Mouse (Mus musculus): Measurements from ENCODE around the gene Elfn2. TPM values are rescaled to one million over a fixed set of nuclear protein-coding genes. Genes with fewer than 3 reads are reported as not detected.

Elfn2 gene
- polyA plus RNA-seq, 1 experiment from 2014 or later, result 0.06 TPM

DNA sequence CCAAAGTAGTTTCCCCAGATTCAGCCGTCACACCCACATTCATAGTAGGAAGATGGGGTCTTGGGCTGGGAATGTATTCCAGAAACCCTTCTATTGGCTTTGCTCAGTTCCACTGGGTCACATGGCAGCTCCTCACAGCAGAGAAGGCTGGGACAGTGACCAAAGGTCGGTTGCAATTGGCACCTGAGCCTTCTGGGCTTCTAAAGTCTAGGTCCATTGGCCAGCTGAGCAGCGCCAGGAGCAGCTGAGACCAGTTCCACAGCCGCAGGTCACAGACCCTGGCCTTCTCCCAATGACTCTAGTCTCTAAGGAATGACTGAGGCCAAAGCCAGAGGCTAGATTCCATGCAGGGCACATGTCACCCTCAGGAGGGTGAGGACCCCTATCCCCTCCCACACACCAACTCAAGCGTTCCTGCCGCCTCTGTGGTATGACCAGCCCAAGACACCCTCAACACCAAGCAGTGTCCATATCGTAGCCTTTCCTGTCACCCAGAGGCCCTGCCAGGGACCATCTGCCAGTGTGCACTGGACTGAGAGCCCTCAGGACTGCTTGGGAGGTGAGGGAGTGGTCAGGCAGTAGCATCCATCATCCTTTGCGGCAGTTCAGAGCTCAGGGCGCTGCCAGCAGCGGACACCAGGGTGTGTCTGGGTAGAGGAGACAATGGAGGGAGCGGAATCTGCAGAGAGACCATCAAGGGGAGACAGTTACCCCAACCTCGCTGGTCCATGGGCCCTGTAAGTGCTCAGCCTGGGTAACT is 37.6 kb upstream of the Elfn2 start:
- Histone ChIP-seq H3K9me3 (ENCODE audit: control insufficient read depth, low read length) (no peaks in the 10 kb centered on the region), H3K9ac (ENCODE audit: low read length) (no peak overlapping the region), H3K4me2 (replicated peaks; ENCODE audit: low read depth) (no peak overlapping the region), H3K4me1 (replicated peaks; ENCODE audit: control insufficient read depth, insufficient read depth) (no peaks in the 10 kb centered on the region), H3K4me3 (ENCODE audit: low read depth, low read length) (no peak overlapping the region), H3K27ac (replicated peaks) (no peak overlapping the region), H3K36me3 (ENCODE audit: control insufficient read depth, insufficient read depth, low read length) (no peaks in the 10 kb centered on the region), H3K27me3 (ENCODE audit: control insufficient read depth, insufficient read depth, low read length) (no peaks in the 10 kb centered on the region)
- 55% methylated on average over 12 of the region's 12 CpGs for WGBS
- no peak for DNase-seq (ENCODE audit: low spot score)
- TF ChIP-seq EP300 (optimal IDR thresholded peaks at IDR 0.05) (no peak), CTCF (IDR thresholded peaks at IDR 0.05; ENCODE audit: low read depth) (no peak)
- no peak for ATAC-seq (ENCODE audit: low FRiP score, low TSS enrichment)

- ATAC-seq (ENCODE audit: low FRiP score, low TSS enrichment), result no peak
- TF ChIP-seq EP300 (optimal IDR thresholded peaks at IDR 0.05), result no peak
- no peak for TF ChIP-seq CTCF (IDR thresholded peaks at IDR 0.05; ENCODE audit: low read depth)
These were observed 36.7 kb upstream of the Elfn2 start for GRCm38 (mm10) chr15:78755226-78755625.

DNA sequence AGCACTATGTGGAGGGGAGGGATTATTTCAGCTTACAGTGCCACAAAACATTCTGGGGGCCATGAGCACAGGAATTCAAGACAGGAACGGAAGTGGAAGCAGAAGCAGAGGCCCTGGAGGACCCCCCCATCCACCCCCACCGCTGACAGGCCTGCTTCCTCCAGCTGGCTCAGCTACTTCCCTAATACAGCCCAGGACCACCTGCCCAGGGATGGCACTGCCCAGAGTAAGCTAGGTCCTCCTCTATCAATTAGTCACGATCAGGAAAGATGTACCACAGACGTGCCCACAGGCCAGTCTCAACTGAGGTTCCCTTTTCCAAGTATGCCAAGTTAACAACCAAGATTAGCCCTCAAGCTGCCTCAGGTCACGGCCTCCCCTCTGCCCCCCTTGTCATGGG is 35.6 kb upstream of the Elfn2 start:
- 75% methylated on average over 5 of the region's 5 CpGs for WGBS
- ATAC-seq (ENCODE audit: low FRiP score, low TSS enrichment), result no peak
- no peak overlapping the region for H3K27ac ChIP-seq (replicated peaks)

More at GRCm38 (mm10) chr15:78755226-78755625, 36.7 kb upstream of the Elfn2 start:
- no peak overlapping the region for H3K4me3 ChIP-seq (ENCODE audit: low read depth, low read length)
- WGBS, result 48% methylated on average over 3 of the region's 3 CpGs
- no peaks in the 10 kb centered on the region for H3K27me3 ChIP-seq (ENCODE audit: control insufficient read depth, insufficient read depth, low read length)
- H3K4me2 ChIP-seq (replicated peaks; ENCODE audit: low read depth), result no peak overlapping the region
- no peak for DNase-seq (ENCODE audit: low spot score)
- no peaks in the 10 kb centered on the region for H3K9me3 ChIP-seq (ENCODE audit: control insufficient read depth, low read length)
- H3K4me1 ChIP-seq (replicated peaks; ENCODE audit: control insufficient read depth, insufficient read depth), result no peaks in the 10 kb centered on the region
- H3K36me3 ChIP-seq (ENCODE audit: control insufficient read depth, insufficient read depth, low read length), result no peaks in the 10 kb centered on the region
- no peak overlapping the region for H3K9ac ChIP-seq (ENCODE audit: low read length)
- no peak overlapping the region for H3K27ac ChIP-seq (replicated peaks)

GRCm38 (mm10) chr15:78752991-78753390 is 34.4 kb upstream of the Elfn2 start:
- DNase-seq (ENCODE audit: low spot score) (no peak), ATAC-seq (ENCODE audit: low FRiP score, low TSS enrichment) (no peak)
- no peaks in the 10 kb centered on the region for H3K9me3 ChIP-seq (ENCODE audit: control insufficient read depth, low read length)
- H3K9ac ChIP-seq (ENCODE audit: low read length), result no peak overlapping the region
- no peak overlapping the region for H3K4me3 ChIP-seq (ENCODE audit: low read depth, low read length)
- H3K4me2 ChIP-seq (replicated peaks; ENCODE audit: low read depth), result no peak overlapping the region
- H3K27ac ChIP-seq (replicated peaks), result no peak overlapping the region
- no peaks in the 10 kb centered on the region for H3K27me3 ChIP-seq (ENCODE audit: control insufficient read depth, insufficient read depth, low read length)
- no peaks in the 10 kb centered on the region for H3K36me3 ChIP-seq (ENCODE audit: control insufficient read depth, insufficient read depth, low read length)
- H3K4me1 ChIP-seq (replicated peaks; ENCODE audit: control insufficient read depth, insufficient read depth), result no peaks in the 10 kb centered on the region
- TF ChIP-seq CTCF (IDR thresholded peaks at IDR 0.05; ENCODE audit: low read depth), result no peak
- TF ChIP-seq EP300 (optimal IDR thresholded peaks at IDR 0.05), result no peak

More for the DNA sequence above, 35.6 kb upstream of the Elfn2 start:
- no peak for DNase-seq (ENCODE audit: low spot score)
- no peak overlapping the region for H3K9ac ChIP-seq (ENCODE audit: low read length)
- TF ChIP-seq CTCF (IDR thresholded peaks at IDR 0.05; ENCODE audit: low read depth) (no peak), EP300 (optimal IDR thresholded peaks at IDR 0.05) (no peak)
- H3K27me3 ChIP-seq (ENCODE audit: control insufficient read depth, insufficient read depth, low read length), result no peaks in the 10 kb centered on the region
- H3K36me3 ChIP-seq (ENCODE audit: control insufficient read depth, insufficient read depth, low read length), result no peaks in the 10 kb centered on the region
- H3K9me3 ChIP-seq (ENCODE audit: control insufficient read depth, low read length), result no peaks in the 10 kb centered on the region
- no peak overlapping the region for H3K4me3 ChIP-seq (ENCODE audit: low read depth, low read length)
- H3K4me2 ChIP-seq (replicated peaks; ENCODE audit: low read depth), result no peak overlapping the region
- no peaks in the 10 kb centered on the region for H3K4me1 ChIP-seq (replicated peaks; ENCODE audit: control insufficient read depth, insufficient read depth)

- Histone ChIP-seq H3K27ac (replicated peaks) (no peak overlapping the region), H3K4me1 (replicated peaks; ENCODE audit: control insufficient read depth, insufficient read depth) (no peaks in the 10 kb centered on the region), H3K9ac (ENCODE audit: low read length) (no peak overlapping the region), H3K9me3 (ENCODE audit: control insufficient read depth, low read length) (no peaks in the 10 kb centered on the region), H3K36me3 (ENCODE audit: control insufficient read depth, insufficient read depth, low read length) (no peaks in the 10 kb centered on the region), H3K4me2 (replicated peaks; ENCODE audit: low read depth) (no peak overlapping the region), H3K27me3 (ENCODE audit: control insufficient read depth, insufficient read depth, low read length) (no peaks in the 10 kb centered on the region), H3K4me3 (ENCODE audit: low read depth, low read length) (no peak overlapping the region)
- no peak for TF ChIP-seq CTCF (IDR thresholded peaks at IDR 0.05; ENCODE audit: low read depth)
- TF ChIP-seq EP300 (optimal IDR thresholded peaks at IDR 0.05), result no peak
- DNase-seq (ENCODE audit: low spot score) (no peak), ATAC-seq (ENCODE audit: low FRiP score, low TSS enrichment) (no peak)
- 57% methylated on average over 6 of the region's 6 CpGs for WGBS
These were observed 32.2 kb upstream of the Elfn2 start for GRCm38 (mm10) chr15:78750608-78751350.

- DNase-seq (ENCODE audit: low spot score), result peak; percentile 48
- H3K9me3 ChIP-seq (ENCODE audit: control insufficient read depth, low read length), result no peaks in the 10 kb centered on the region
- H3K4me3 ChIP-seq (ENCODE audit: low read depth, low read length), result no peak overlapping the region
- H3K27ac ChIP-seq (replicated peaks), result no peak overlapping the region
- TF ChIP-seq CTCF (IDR thresholded peaks at IDR 0.05; ENCODE audit: low read depth) (no peak), EP300 (optimal IDR thresholded peaks at IDR 0.05) (no peak)
- H3K27me3 ChIP-seq (ENCODE audit: control insufficient read depth, insufficient read depth, low read length), result no peaks in the 10 kb centered on the region
- no peak for ATAC-seq (ENCODE audit: low FRiP score, low TSS enrichment)
- H3K4me1 ChIP-seq (replicated peaks; ENCODE audit: control insufficient read depth, insufficient read depth), result no peaks in the 10 kb centered on the region
- 36% methylated on average over 5 of the region's 5 CpGs for WGBS
- no peak overlapping the region for H3K4me2 ChIP-seq (replicated peaks; ENCODE audit: low read depth)
- H3K9ac ChIP-seq (ENCODE audit: low read length), result no peak overlapping the region
- no peaks in the 10 kb centered on the region for H3K36me3 ChIP-seq (ENCODE audit: control insufficient read depth, insufficient read depth, low read length)
These were observed 31.3 kb upstream of the Elfn2 start for GRCm38 (mm10) chr15:78749855-78750254.
